Mouse (Mus musculus): ENCODE measurements around the gene Xrn1.
"Not testable (repeated sequence)": the region's sequence is repeated elsewhere in the genome, so short reads cannot be mapped to it uniquely, and the experiment has no call there.

Gene Xrn1

GRCm38 (mm10) chr9:96051501-96051900 is 96.9 kb downstream of the Xrn1 start:
- DNase-seq (ENCODE audit: low spot score in 2 of 2), result no peak

GRCm38 (mm10) chr9:96054878-96055277 is 100.3 kb downstream of the Xrn1 start:
- no peak for DNase-seq (ENCODE audit: low spot score in 2 of 2)

GRCm38 (mm10) chr9:96056417-96057223 is 102.1 kb downstream of the Xrn1 start:
- no peak for DNase-seq (ENCODE audit: low spot score in 2 of 2)

- no peak for DNase-seq (ENCODE audit: low spot score in 2 of 2)
Observed at GRCm38 (mm10) chr9:96063083-96063802, 108.7 kb downstream of the Xrn1 start.

- DNase-seq (ENCODE audit: low spot score in 2 of 2), result no peak
Observed at GRCm38 (mm10) chr9:96063803-96064475, 109.4 kb downstream of the Xrn1 start.

- no peak for DNase-seq (ENCODE audit: low spot score in 2 of 2)
Observed at GRCm38 (mm10) chr9:96067507-96067906, 112.9 kb downstream of the Xrn1 start.

GRCm38 (mm10) chr9:96078752-96079315 is 124.3 kb downstream of the Xrn1 start:
- no peak for DNase-seq (ENCODE audit: low spot score in 2 of 2)

- no peak for DNase-seq (ENCODE audit: low spot score in 2 of 2)
Observed at GRCm38 (mm10) chr9:96085293-96085692, 130.7 kb downstream of the Xrn1 start.

- DNase-seq (ENCODE audit: low spot score in 2 of 2), result no peak
Observed at GRCm38 (mm10) chr9:96087671-96088070, 133.1 kb downstream of the Xrn1 start.

GRCm38 (mm10) chr9:96088456-96088855 is 133.9 kb downstream of the Xrn1 start:
- DNase-seq (ENCODE audit: low spot score in 2 of 2), result not testable (repeated sequence)

GRCm38 (mm10) chr9:96092637-96093036 is 138.1 kb downstream of the Xrn1 start:
- not testable (repeated sequence) for DNase-seq (ENCODE audit: low spot score in 2 of 2)

- no peak for DNase-seq (ENCODE audit: low spot score in 2 of 2)
Observed at GRCm38 (mm10) chr9:96093221-96093620, 138.7 kb downstream of the Xrn1 start.

- DNase-seq (ENCODE audit: low spot score in 2 of 2), result no peak
Observed at GRCm38 (mm10) chr9:96094341-96094740, 139.8 kb downstream of the Xrn1 start.

GRCm38 (mm10) chr9:96095192-96095591 is 140.6 kb downstream of the Xrn1 start:
- no peak for DNase-seq (ENCODE audit: low spot score in 2 of 2)

GRCm38 (mm10) chr9:96102846-96103245 is 148.3 kb downstream of the Xrn1 start:
- no peak for DNase-seq (ENCODE audit: low spot score in 2 of 2)

Measured in natural killer cell, adult 2 months (primary cell).